Mouse (Mus musculus) right cerebral cortex, postnatal 4 days (tissue): ENCODE data around the gene Nmb.
A peak's percentile ranks its signal among the peaks of the same experiment; 100 is the strongest.

Experiments
- DNase-seq: peaks from one replicate; pipeline ENCODE4 v3.0.0-alpha.2; 2022

Nmb gene

GRCm38 (mm10) chr7:80857181-80857580 lies 47.7 kb downstream of the Nmb start:
- peak; percentile 63 for DNase-seq

DNA sequence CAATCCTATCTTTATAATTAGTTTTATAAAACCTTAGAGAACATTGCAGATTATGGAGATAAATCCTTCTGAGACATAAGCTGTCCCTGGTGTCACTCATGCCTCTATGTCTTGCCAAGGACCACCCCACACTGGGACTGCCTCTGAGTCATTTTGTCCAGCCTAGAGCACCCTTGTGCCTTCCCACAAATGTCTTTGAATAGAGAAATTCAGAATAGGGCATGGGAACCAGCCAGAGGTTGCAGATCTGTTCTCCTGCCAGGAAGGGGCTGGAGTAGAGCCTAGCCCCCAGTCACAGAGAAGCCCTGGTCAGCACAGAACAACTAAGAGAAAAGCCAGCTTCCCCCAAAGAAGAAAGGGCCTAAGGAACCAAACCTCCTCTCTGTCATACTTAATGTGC lies 49.6 kb downstream of the Nmb start:
- no peak for DNase-seq

- DNase-seq, result no peak
Measured at GRCm38 (mm10) chr7:80853218-80853617, 51.7 kb downstream of the Nmb start.
